Mouse (Mus musculus) B cell, adult (primary cell): ENCODE results near the gene Pifo. TPM values are rescaled to one million over a fixed set of nuclear protein-coding genes. Genes with fewer than 3 reads are reported as not detected.

Experiments used
- total RNA-seq: library from RNA; stranded (reverse); gene quantifications from 4 replicates; pipeline ENCODE4 v1.2.4, GENCODE M21; 2023; ENCODE audit not compliant: inconsistent age

The Pifo gene
- total RNA-seq = 0.58 to 2.5 TPM (median 1.2 TPM) in 3 of 4 replicates, not detected in the other

GRCm38 (mm10) chr3:106014546-106014945, at the start of gene Pifo:
TSS of gene Pifo (minus strand) at chr3:106014646.

GRCm38 (mm10) chr3:106032781-106033180, 18.3 kb upstream of the Pifo start, which contains the start of gene Chil5:
TSS of gene Chil5 (minus strand) at chr3:106032814.

GRCm38 (mm10) chr3:105973411-105973810, 41.0 kb downstream of the Pifo start, which contains the start of gene Ovgp1:
TSS of gene Ovgp1 (plus strand) at chr3:105973711.

GRCm38 (mm10) chr3:105959999-105960398, 54.4 kb downstream of the Pifo start, which contains the start of gene Atp5f1:
TSS of gene Atp5f1 (minus strand) at chr3:105960099.

GRCm38 (mm10) chr3:105958974-105959580, 55.4 kb downstream of the Pifo start, which contains the start of gene Wdr77:
TSS of gene Wdr77 (plus strand) at chr3:105959369.

Other genes with a start within 250 kb of the Pifo start
- gene Rap1a, start 213.3 kb downstream of the Pifo start, total RNA-seq = 110 to 139 TPM (median 129 TPM) in 4 replicates
- 0.70 to 1.00 TPM in 2 of 4 replicates, not detected in the others for gene Adora3, start 143.8 kb downstream of the Pifo start, total RNA-seq
- gene Tmigd3, start 143.7 kb downstream of the Pifo start, total RNA-seq = not detected in 4 replicates
- gene I830077J02Rik, start 82.0 kb downstream of the Pifo start, total RNA-seq = 19.4 to 25.5 TPM (median 23.3 TPM) in 4 replicates
- gene Wdr77, start 55.3 kb downstream of the Pifo start, total RNA-seq = 37.0 to 50.7 TPM (median 42.9 TPM) in 4 replicates
- gene Atp5f1, start 54.5 kb downstream of the Pifo start, total RNA-seq = 128 to 143 TPM (median 135 TPM) in 4 replicates
- 1.8 to 3.6 TPM (median 3.1 TPM) in 4 replicates for gene Ovgp1, start 40.9 kb downstream of the Pifo start, total RNA-seq
- gene Chil5, start 18.2 kb upstream of the Pifo start, total RNA-seq = not detected in 4 replicates
- gene Chia1, start 98.6 kb upstream of the Pifo start, total RNA-seq = not detected in 4 replicates
- 0.45 to 1.8 TPM (median 0.57 TPM) in 4 replicates for gene Chil3, start 152.9 kb upstream of the Pifo start, total RNA-seq
- not detected in 4 replicates for gene Chil4, start 204.9 kb upstream of the Pifo start, total RNA-seq